Mouse (Mus musculus): ENCODE results near the gene Ntrk3.

GRCm38 (mm10) chr7:78183396-78183795, 554.4 kb downstream of the Ntrk3 start:
- TF ChIP-seq CTCF (IDR thresholded peaks at IDR 0.05; ENCODE audit: borderline replicate concordance, insufficient read depth, low read depth, low read length) = no peak
- no peak for TF ChIP-seq POLR2A (IDR thresholded peaks at IDR 0.05; ENCODE audit: borderline replicate concordance, insufficient read depth, low read length)

All from cerebellum, adult 2 months (tissue).